Mouse (Mus musculus): ENCODE measurements around the gene Psme1. TPM values are rescaled to one million over a fixed set of nuclear protein-coding genes. Genes with fewer than 3 reads are reported as not detected.
A peak's percentile ranks its signal among the peaks of the same experiment; 100 is the strongest.

Gene Psme1
- total RNA-seq, 2 experiments from 2014 or later = 293 to 337 TPM

DNA sequence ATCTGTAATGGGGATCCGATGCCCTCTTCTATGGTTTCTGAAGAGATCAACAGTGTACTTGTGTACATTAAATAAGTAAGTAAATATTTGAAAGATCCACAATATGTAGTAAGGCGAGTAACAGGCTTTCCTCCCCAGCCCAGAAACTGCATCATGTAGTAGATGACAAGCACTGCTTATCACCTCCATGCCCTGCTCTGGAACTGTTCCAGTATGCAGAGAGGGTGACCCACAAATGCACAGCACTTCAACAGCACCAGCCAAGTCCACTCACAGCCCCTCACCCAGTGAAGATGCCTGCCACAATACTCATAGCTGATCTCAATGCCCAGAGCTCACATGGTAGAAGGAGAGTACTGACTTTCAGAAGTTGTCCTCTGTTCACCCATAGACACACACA, 7.3 kb upstream of the Psme1 start:
- no peak for DNase-seq

DNA sequence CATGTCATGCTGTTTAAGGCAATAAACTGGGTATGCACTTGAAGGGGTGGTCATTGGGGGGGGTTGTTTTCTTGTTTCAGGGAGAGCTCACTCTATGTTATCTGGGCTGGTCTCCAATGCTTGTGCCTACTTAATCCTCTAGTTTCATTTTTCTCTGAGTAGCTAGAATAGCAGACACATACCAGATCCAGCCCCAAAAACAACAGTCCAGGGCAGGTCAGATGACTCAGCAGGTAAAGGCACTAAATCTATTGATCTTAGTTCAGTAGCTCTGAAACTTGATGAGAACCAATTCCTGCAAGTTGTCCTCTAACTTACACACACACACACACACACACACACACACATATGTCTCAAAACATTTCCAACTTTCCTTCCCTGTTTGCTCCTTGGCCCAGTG, 6.2 kb upstream of the Psme1 start:
- no peak for DNase-seq

- DNase-seq = no peak
Observed at GRCm38 (mm10) chr14:55575302-55575701, 2.6 kb upstream of the Psme1 start, which contains the start of gene Fitm1. Gene Fitm1, plus strand, starts transcription at chr14:55575617.

- no peak for DNase-seq
Observed at GRCm38 (mm10) chr14:55575711-55576110, 2.2 kb upstream of the Psme1 start.

GRCm38 (mm10) chr14:55576376-55576775, 1.5 kb upstream of the Psme1 start:
- DNase-seq = no peak

DNA sequence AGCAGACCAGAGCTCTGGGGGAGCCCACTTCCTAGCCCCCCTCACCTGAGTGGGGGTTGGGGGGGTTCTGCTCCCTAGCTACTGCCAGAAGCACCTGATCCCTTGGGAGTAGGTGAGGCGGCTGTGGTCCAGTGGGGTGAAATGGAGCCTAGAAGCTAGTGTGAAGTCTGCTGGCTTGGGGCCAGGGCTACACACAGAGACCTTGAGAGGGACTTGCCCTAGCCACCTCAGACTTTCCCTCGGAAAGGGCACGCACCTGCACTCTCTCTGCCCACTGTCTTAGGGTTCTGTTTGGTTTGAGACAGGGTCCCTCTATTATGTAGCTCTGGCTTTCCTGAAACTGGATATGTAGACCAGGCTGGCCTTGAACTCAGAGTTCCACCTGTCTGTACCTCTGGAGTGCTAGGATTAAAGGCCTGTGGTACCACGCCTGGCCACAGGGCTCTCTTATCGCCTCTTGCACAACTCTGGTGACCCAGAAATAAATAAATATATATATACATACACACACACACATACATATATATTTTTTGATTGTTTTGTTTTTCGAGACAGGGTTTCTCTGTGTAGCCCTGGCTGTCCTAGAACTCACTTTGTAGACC, 846 bp downstream of the Psme1 start:
- DNase-seq = peak; percentile 85

DNA sequence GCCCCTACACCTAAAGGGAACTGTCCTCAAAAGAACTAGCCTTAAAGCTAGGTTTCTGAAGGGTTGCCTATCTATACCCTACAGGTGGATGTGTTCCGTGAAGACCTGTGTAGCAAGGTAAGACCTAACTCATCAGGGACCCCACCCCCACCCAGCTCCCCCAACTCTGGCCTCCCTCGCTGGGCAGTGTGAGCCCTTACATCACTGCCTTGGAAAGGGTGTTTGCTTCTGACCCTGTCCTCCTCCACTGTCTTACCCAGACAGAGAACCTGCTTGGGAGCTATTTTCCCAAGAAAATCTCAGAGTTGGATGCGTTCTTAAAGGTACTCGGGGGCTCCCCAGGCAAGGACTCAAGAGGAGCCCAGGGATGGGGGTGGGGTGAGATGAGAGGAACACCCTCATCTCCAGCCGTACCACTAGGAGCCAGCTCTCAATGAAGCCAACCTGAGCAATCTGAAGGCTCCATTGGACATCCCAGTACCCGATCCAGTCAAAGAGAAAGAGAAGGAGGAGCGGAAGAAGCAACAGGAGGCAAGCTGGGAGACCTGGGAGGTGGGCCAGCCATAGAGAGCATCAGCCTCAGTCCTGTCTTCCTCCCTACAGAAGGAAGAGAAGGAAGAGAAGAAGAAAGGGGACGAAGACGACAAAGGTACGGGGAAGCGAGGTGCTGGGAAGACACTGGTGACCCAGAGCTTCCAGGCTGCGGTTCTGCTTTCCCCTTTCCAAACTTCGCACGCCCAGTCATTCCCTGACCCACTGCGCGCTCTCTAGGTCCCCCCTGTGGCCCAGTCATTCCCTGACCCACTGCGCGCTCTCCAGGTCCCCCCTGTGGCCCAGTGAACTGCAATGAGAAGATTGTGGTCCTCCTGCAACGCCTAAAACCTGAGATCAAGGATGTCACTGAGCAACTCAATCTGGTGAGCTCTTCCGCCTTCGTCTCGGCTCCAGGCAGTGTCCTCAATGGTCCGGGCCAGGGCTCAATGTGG, 1.9 kb downstream of the Psme1 start:
- DNase-seq = no peak

GRCm38 (mm10) chr14:55580731-55581130, 2.8 kb downstream of the Psme1 start:
- DNase-seq = no peak

- DNase-seq = no peak
Observed at GRCm38 (mm10) chr14:55581981-55582681, 4.2 kb downstream of the Psme1 start.

DNA sequence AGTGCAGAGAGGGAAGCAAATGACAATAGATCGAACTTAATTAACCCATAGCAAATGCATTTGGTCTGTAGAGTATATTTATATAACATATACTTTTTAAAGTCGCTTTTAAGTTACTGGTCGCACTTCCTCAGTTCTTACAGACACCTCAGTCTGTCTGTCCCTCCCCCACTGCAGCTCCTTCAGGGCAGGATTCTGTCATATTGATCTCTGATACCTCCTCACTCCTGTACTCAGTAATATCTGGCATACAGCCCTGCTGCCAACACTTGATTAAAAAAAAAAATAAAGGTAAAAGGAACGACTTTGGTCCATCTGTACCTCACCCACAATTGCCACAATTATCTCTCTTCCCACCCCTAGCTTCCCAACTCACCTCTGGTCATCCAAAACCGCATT, 6.4 kb downstream of the Psme1 start:
- DNase-seq = no peak

DNA sequence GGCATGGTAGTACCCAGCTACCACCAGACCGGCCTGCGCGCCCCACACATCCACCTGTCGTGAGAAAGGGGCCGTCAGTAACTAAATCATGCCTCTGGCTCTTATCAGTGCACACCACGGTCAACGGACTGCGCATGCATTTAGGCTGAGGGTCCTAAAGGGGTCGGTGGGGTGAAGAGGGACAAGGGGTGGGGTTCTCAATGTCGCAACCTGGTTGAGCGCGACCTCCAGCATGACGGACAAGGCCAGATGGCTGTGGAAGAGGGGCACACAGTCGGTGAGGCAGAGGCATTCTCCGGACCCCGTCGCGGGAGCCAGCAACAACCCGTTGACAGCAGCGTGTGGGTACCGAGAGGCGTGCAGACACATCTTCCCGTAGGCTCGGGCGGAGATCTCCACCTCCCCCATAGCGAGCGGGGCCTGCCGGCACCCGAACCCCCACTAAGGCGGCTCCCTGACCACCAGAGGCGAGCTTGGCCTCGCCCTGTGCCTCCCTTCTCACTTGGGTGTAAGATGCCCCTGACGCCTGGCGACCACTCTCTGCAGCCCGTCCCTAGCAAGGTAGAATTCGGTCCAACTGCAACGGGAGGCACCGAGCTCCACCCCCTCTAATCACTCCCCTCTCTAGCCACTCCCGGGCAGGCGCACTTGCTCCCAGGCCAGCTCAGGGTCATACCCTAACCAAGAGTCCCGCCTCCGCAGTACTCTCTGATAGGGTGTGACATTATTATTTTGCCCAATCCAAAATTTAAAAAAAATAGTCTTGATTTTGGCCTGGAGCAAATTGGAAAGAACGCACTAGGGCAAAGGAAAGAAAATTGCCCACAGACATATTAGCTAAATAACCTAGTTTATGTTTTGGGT, 7.0 kb downstream of the Psme1 start, which contains the start of gene Emc9:
TSS of gene Emc9 (minus strand) at position 601 of the 864 bp plus-strand sequence.
- DNase-seq = peak; percentile 91

- DNase-seq = peak; percentile 32
Observed at GRCm38 (mm10) chr14:55585566-55585960, 7.6 kb downstream of the Psme1 start.

DNA sequence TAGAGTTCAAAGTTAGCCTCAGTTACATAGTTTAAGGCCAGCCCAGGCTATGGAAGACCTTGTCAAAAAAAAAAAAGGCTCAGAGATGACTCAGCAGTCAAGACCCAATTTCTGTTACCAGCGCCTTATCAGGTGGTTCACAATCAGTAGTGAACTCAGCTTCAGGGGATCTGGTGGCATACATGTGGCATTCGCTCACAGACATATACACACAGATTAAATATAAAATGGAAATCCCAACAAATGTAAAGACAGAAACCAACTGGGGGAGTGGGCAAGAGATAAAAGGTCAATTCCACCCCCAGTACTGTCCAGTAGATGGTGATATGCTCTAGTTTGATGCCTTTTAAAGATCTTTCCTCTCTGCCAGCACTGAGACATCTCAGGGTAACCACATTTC, 8.2 kb downstream of the Psme1 start:
- no peak for DNase-seq

GRCm38 (mm10) chr14:55589271-55589670, 11.3 kb downstream of the Psme1 start:
- no peak for DNase-seq

DNA sequence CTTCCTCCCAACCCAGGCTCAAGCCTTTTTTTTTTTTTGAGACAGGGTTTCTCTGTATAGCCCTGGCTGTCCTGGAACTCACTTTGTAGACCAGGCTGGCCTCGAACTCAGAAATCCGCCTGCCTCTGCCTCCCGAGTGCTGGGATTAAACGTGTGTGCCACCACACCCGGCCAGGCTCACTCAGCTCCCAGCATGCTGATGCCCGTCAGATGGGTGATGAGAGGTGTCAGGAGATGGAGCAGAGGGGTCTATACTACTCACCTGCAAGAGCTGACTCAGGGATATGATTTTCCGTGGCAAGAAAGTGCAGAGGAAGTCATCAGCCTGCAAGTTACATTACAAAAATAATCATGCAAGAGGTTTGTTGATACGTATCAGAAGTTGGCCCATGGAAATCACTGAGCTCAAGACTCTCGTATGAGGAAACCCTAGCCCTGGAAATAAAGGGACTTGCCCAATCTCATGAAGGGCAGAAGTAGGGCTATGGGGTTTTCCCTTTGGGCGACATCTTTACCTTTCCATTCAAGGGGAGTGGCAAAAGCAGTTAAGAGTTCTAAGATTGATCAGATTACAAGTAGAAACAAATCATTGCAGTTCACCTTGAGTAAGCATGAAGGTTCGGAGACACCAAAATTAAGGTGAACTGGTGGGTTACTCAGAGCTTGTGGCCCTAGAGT, 12.0 kb downstream of the Psme1 start:
- DNase-seq = no peak

DNA sequence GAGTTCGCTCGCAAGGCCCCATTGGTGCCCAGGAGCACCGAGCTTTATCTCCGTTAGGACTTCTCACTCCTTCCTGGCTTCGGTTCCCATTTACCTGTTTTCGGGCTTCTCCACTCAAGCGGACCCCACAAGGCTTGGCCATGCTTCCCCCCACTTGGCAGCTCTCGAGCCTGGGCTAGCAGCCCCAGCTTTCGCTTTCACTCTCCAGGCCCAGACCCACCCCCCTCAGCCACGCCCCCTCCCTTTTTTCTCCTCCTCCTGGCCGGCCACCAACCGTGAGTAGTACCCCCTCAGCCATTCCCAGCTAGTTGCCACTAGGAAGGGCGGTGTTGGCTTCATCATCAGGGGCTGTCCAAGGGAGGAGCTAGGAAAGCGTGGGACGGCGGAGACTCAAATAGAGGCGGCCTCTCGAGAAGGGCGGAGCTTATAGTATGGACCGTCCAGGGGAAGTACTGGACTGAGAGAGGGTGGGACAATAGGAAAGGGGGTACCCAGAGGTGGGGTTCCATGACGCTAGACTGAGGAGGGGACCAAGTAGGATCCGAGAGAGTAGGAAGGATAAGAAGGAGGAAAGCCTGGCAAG, 12.9 kb downstream of the Psme1 start, which contains the start of gene Psme2:
TSS of gene Psme2 (minus strand) at position 366 of the 583 bp plus-strand sequence.
- DNase-seq = peak; percentile 95

DNA sequence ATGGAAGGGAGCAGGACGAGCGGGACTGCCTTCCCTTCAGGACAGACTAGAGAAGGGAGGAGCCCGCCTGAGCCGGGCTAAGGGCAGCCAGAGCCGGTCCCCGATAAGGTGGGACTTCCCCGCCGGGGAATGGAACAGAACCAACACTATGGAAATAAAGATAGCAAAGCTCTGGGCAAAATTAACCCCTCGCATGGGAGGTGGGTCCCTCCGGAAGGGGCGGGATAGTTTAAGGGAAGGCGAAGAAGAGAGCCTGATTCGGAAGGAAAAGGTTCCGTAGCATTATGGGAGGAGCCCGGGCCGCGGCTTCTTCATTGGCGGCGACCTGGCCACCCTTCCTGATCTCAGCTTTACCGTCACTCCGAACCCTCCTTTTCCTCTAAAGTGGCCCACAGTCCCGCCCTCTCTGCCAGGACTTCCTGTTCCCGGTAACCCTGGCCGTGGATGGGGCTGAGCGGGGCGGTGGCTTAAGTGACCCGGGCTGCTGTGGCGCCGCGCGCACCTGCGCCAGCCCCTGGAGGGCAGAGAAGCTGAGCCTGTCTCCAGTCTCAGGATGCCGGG, 13.5 kb downstream of the Psme1 start, which contains the start of gene Rnf31:
TSS of gene Rnf31 (plus strand) at position 378 of the 561 bp plus-strand sequence.
- peak; percentile 96 for DNase-seq

DNA sequence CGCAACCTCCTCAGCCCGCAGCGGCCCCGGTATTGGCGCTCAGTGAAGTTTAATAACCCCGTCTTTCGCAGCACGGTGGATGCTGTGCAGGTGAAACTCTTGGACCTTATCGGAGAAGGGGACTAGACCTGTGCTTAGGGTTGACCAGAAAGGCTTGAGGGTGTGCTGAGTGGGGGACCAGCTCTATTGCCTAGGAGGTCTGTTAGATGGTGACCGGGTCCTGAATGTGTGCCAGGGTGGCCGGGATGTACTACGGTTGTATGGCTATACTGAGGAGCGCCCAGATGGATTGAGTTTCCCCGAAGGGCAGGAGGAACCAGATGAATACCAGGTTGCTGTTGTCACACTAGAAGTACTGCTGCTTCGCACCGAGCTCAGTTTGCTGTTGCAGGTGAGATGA, 14.3 kb downstream of the Psme1 start:
- no peak for DNase-seq

DNA sequence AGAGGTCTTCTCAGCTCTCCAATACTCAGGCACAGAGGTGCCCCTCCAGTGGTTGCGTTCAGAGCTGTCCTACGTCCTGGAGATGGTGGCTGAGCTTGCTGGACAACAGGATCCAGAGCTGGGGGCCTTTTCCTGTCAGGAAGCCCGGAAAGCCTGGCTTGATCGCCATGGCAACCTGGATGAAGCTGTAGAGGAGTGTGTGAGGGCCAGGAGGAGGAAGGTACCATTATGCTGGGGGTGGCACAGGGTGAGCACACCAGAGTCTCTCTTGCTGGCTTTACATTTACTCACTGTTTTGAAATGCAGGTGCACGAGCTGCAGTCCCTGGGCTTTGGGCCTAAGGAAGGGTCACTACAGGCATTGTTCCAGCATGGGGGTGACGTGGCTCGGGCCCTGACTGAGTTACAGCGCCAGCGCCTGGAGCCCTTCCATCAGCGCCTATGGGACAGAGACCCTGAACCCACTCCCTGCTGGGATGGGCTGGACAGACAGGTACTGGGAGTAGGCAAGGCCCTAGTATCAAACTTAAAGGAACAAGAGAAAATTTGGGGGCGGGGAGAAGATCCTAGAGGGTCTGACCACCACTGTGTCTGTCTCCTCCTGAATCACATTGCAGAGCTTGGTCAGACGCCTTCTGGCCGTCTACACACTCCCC, 18.2 kb downstream of the Psme1 start:
- no peak for DNase-seq
